ENCODE assay signal across 14 mouse cellular contexts in genomic region chr8:86159074-86159783, GRCm38 (mm10).
A peak's percentile ranks its signal among the peaks of the same experiment; 100 is the strongest.
DNase-seq lines count a peak whose midpoint lies in the region; ATAC-seq and TF ChIP-seq lines count a peak whose summit lies in the region.
"Had no signal": no experiment of that assay in that cellular context is flagged by ENCODE, and none has a peak within 500 bp of the region (broad histone marks: within the 10 kb centered on the region; RNA-seq: fewer than 3 reads in every experiment).

No protein-coding gene starts in this region.

- 73% methylated on average over 6 of the region's 6 CpGs for WGBS in midbrain, embryonic 14.5 days
- WGBS in midbrain, embryonic 10.5 days = 88% methylated on average over 6 of the region's 6 CpGs
- 89% methylated on average over 6 of the region's 6 CpGs for WGBS in lung, adult 2 months
- WGBS in liver, embryonic 11.5 days = 92% methylated on average over 6 of the region's 6 CpGs

- H3K4me1 ChIP-seq in midbrain, embryonic 14.5 days (ENCODE audit: control insufficient read depth, insufficient read depth, low read length) = no peaks in the 10 kb centered on the region
- no peaks in the 10 kb centered on the region for H3K4me1 ChIP-seq in midbrain, embryonic 10.5 days
- no peaks in the 10 kb centered on the region for H3K4me1 ChIP-seq in lung, adult 2 months (ENCODE audit: control insufficient read depth, insufficient read depth, low read length)
- H3K4me1 ChIP-seq in liver, embryonic 11.5 days (replicated peaks; ENCODE audit: control insufficient read depth, insufficient read depth, low read length) = no peaks in the 10 kb centered on the region
- H3K4me1 ChIP-seq: liver, embryonic 13.5 days; neural tube, embryonic 12.5 days had no signal

- peak; percentile 49 for DNase-seq in midbrain, embryonic 14.5 days
- no peak for DNase-seq in midbrain, embryonic 10.5 days (ENCODE audit: low spot score)
- DNase-seq in frontal cortex, postnatal 10 days (ENCODE audit: low spot score in 2 of 2) = peak; percentile 24 to 43
- DNase-seq in left cerebral cortex, adult 2 months (ENCODE audit: extremely low spot score in 1 of 2, low spot score in 2 of 2) = peak in 1 of 2 experiments; percentile 22
- DNase-seq in right cerebral cortex, postnatal 25 days = peak; percentile 40
- no peak for DNase-seq in lung, adult 2 months
- no peak for DNase-seq in liver, embryonic 11.5 days (ENCODE audit: low spot score)
- DNase-seq in thymus, postnatal 14 days = no peak
- DNase-seq: heart, adult 2 months; kidney, postnatal 14 days; liver, embryonic 13.5 days had no signal

- no peak overlapping the region for H3K4me3 ChIP-seq in midbrain, embryonic 14.5 days (replicated peaks; ENCODE audit: low read depth, low read length)
- no peak overlapping the region for H3K4me3 ChIP-seq in midbrain, embryonic 10.5 days
- H3K4me3 ChIP-seq in left cerebral cortex, adult 2 months = no peak overlapping the region
- H3K4me3 ChIP-seq in lung, adult 2 months (replicated peaks; ENCODE audit: extremely low read depth, low read depth, low read length) = no peak overlapping the region
- H3K4me3 ChIP-seq in liver, embryonic 11.5 days (ENCODE audit: low read depth, low read length) = no peak overlapping the region
- H3K4me3 ChIP-seq: erythroblast, embryonic 14.5 days; heart, adult 2 months; liver, embryonic 13.5 days; neural tube, embryonic 12.5 days had no signal

- no peaks in the 10 kb centered on the region for H3K36me3 ChIP-seq in midbrain, embryonic 14.5 days (ENCODE audit: control insufficient read depth, insufficient read depth, low read length)
- no peaks in the 10 kb centered on the region for H3K36me3 ChIP-seq in midbrain, embryonic 10.5 days
- no peaks in the 10 kb centered on the region for H3K36me3 ChIP-seq in liver, embryonic 11.5 days (ENCODE audit: control insufficient read depth, insufficient read depth, low read length)
- H3K36me3 ChIP-seq: liver, embryonic 13.5 days; neural tube, embryonic 12.5 days had no signal

- H3K27ac ChIP-seq in midbrain, embryonic 14.5 days (replicated peaks; ENCODE audit: low read depth, low read length) = 0 out of 2 replicates have a peak overlapping the region, but pooled peaks have one; percentile 41
- no peak overlapping the region for H3K27ac ChIP-seq in midbrain, embryonic 10.5 days (replicated peaks)
- H3K27ac ChIP-seq in left cerebral cortex, adult 2 months = peak overlapping the region; percentile 92
- H3K27ac ChIP-seq in liver, embryonic 11.5 days (ENCODE audit: low read depth, low read length) = no peak overlapping the region
- H3K27ac ChIP-seq: heart, adult 2 months; liver, embryonic 13.5 days; neural tube, embryonic 12.5 days had no signal

- intact Hi-C loops in left cerebral cortex, adult 2 months (cut with DNase I) = loop anchor here (2.0 to 5.0 kb wide), 3 partner anchors 26 to 313 kb away; no protein-coding TSS in a partner anchor

- TF ChIP-seq CTCF in left cerebral cortex, adult 2 months (IDR thresholded peaks at IDR 0.05) = no peak
- no peak for TF ChIP-seq CTCF in lung, adult 2 months (IDR thresholded peaks at IDR 0.05; ENCODE audit: insufficient read depth, low read length)

- no peak overlapping the region for H3K9ac ChIP-seq in midbrain, embryonic 14.5 days (replicated peaks; ENCODE audit: low read length)
- H3K9ac ChIP-seq in liver, embryonic 11.5 days (ENCODE audit: low read depth, low read length) = no peak overlapping the region
- H3K9ac ChIP-seq: liver, embryonic 13.5 days; neural tube, embryonic 12.5 days had no signal

- H3K27me3 ChIP-seq in midbrain, embryonic 14.5 days (ENCODE audit: control insufficient read depth, insufficient read depth, low read length) = no peaks in the 10 kb centered on the region
- no peaks in the 10 kb centered on the region for H3K27me3 ChIP-seq in midbrain, embryonic 10.5 days (ENCODE audit: low read depth, poor library complexity, severe bottlenecking)
- no peaks in the 10 kb centered on the region for H3K27me3 ChIP-seq in liver, embryonic 11.5 days (replicated peaks; ENCODE audit: control insufficient read depth, insufficient read depth, low read length)
- H3K27me3 ChIP-seq: liver, embryonic 13.5 days; neural tube, embryonic 12.5 days had no signal

- ATAC-seq in midbrain, embryonic 14.5 days (ENCODE audit: low FRiP score, low TSS enrichment) = no peak
- ATAC-seq in liver, embryonic 11.5 days (replicated peaks; ENCODE audit: low FRiP score) = no peak
- ATAC-seq: hindbrain, embryonic 16.5 days had no signal

- TF ChIP-seq POLR2A in lung, adult 2 months (IDR thresholded peaks at IDR 0.05; ENCODE audit: borderline replicate concordance, extremely low read depth, low read depth, low read length) = no peak

- H3K4me2 ChIP-seq in midbrain, embryonic 14.5 days (ENCODE audit: low read length) = no peak overlapping the region
- no peak overlapping the region for H3K4me2 ChIP-seq in liver, embryonic 11.5 days
- H3K4me2 ChIP-seq: liver, embryonic 13.5 days; neural tube, embryonic 12.5 days had no signal

- H3K9me3 ChIP-seq in midbrain, embryonic 14.5 days (ENCODE audit: control insufficient read depth, low read length) = no peaks in the 10 kb centered on the region
- 0 out of 2 replicates have a peak, but pooled peaks cover 4% of the 10 kb centered on the region for H3K9me3 ChIP-seq in midbrain, embryonic 10.5 days (replicated peaks)
- no peaks in the 10 kb centered on the region for H3K9me3 ChIP-seq in liver, embryonic 11.5 days (ENCODE audit: control insufficient read depth, low read length)
- H3K9me3 ChIP-seq: liver, embryonic 13.5 days; neural tube, embryonic 12.5 days had no signal

Comparison
In these comparisons a context has a peak if more than half of its experiments do, and no peak if none do; other contexts are left out.
1. DNase-seq: peak in midbrain, embryonic 14.5 days (single experiment), frontal cortex, postnatal 10 days (2 of 2) and right cerebral cortex, postnatal 25 days (single experiment); none in midbrain, embryonic 10.5 days (single experiment), lung, adult 2 months (single experiment), liver, embryonic 11.5 days (single experiment) and thymus, postnatal 14 days (single experiment).
2. H3K27ac ChIP-seq: peak in midbrain, embryonic 14.5 days (single experiment) and left cerebral cortex, adult 2 months (single experiment); none in midbrain, embryonic 10.5 days (single experiment) and liver, embryonic 11.5 days (single experiment).